Mouse (Mus musculus) monocyte, adult 5-6 weeks (primary cell): ENCODE data around the gene Zfp830. TPM values are rescaled to one million over a fixed set of nuclear protein-coding genes. Genes with fewer than 3 reads are reported as not detected.
A peak's percentile ranks its signal among the peaks of the same experiment; 100 is the strongest.

Experiments
- ATAC-seq: fragments of 153-309, 156-312 bp; replicated peaks from 2 replicates; pipeline ENCODE4 v1.8.0; 2017; ENCODE audit warnings: mild to moderate bottlenecking; ENCODE audit not compliant: low TSS enrichment, insufficient number of reproducible peaks, severe bottlenecking, poor library complexity, low FRiP score
- total RNA-seq: library from RNA; stranded (forward); fragments of 200-1000, 200-491, 200-594 nt; gene quantifications from 3 replicates; pipeline ENCODE4 v1.2.3, GENCODE M21; 2017

Gene Zfp830
- total RNA-seq = 57.6 to 66.5 TPM (median 64.7 TPM) in 3 replicates

GRCm38 (mm10) chr11:82763742-82764437 lies at the start of gene Zfp830, which contains the start of gene Cct6b:
TSS of gene Zfp830 (plus strand) at chr11:82764345.
TSS of gene Cct6b (minus strand) at chr11:82764321.
- peak; percentile 100 for ATAC-seq

GRCm38 (mm10) chr11:82719294-82719693 lies 44.9 kb upstream of the Zfp830 start:
- ATAC-seq = no peak

GRCm38 (mm10) chr11:82726862-82727261 lies 37.3 kb upstream of the Zfp830 start:
- no peak for ATAC-seq

- no peak for ATAC-seq
These were observed 29.9 kb upstream of the Zfp830 start for GRCm38 (mm10) chr11:82734227-82734626.

GRCm38 (mm10) chr11:82739006-82739405 lies 25.1 kb upstream of the Zfp830 start:
- ATAC-seq = no peak

- ATAC-seq = peak; percentile 84
These were observed 18.0 kb upstream of the Zfp830 start for GRCm38 (mm10) chr11:82746138-82746537.

- peak; percentile 74 for ATAC-seq
These were observed 17.2 kb upstream of the Zfp830 start for GRCm38 (mm10) chr11:82746857-82747366.

GRCm38 (mm10) chr11:82752349-82753115 lies 11.6 kb upstream of the Zfp830 start:
- no peak for ATAC-seq

GRCm38 (mm10) chr11:82755919-82756318 lies 8.2 kb upstream of the Zfp830 start:
- ATAC-seq = no peak

GRCm38 (mm10) chr11:82762286-82762829 lies 1.8 kb upstream of the Zfp830 start:
- no peak for ATAC-seq

GRCm38 (mm10) chr11:82763261-82763660 lies 884 bp upstream of the Zfp830 start:
- no peak for ATAC-seq

GRCm38 (mm10) chr11:82764438-82764924 lies 336 bp downstream of the Zfp830 start:
- ATAC-seq = peak; percentile 10; the same call in 1 of the 2 replicates

GRCm38 (mm10) chr11:82780134-82780533 lies 16.0 kb downstream of the Zfp830 start:
- ATAC-seq = no peak

- peak; percentile 88 for ATAC-seq
These were observed 17.1 kb downstream of the Zfp830 start, which contains the start of gene Lig3 for GRCm38 (mm10) chr11:82780983-82781903. TSS of gene Lig3 (plus strand) at chr11:82781108.

GRCm38 (mm10) chr11:82782197-82782596 lies 18.1 kb downstream of the Zfp830 start:
- no peak for ATAC-seq

GRCm38 (mm10) chr11:82783453-82783852 lies 19.3 kb downstream of the Zfp830 start:
- ATAC-seq = no peak

- no peak for ATAC-seq
These were observed 42.5 kb downstream of the Zfp830 start for GRCm38 (mm10) chr11:82806656-82807055.

GRCm38 (mm10) chr11:82807370-82807769 lies 43.2 kb downstream of the Zfp830 start:
- no peak for ATAC-seq
